Mouse (Mus musculus) intestine, embryonic 15.5 days (tissue): ENCODE results near the gene Slc50a1. TPM values are rescaled to one million over a fixed set of nuclear protein-coding genes. Genes with fewer than 3 reads are reported as not detected.
A peak's percentile ranks its signal among the peaks of the same experiment; 100 is the strongest.

Experiments
- ATAC-seq: fragments of 200-750 bp; cut with Nextera tagmentation; 2 replicates; pipeline ENCODE4 v1.8.0; 2017; ENCODE audit warnings: moderate TSS enrichment, moderate library complexity
- H3K27ac ChIP-seq: fragments of 300-500 bp; sonication (generic); 2 replicates; pipeline ENCODE4 v1.5.1; 2015; ENCODE audit warnings: mild to moderate bottlenecking, inconsistent platforms
- H3K27me3 ChIP-seq: fragments of 300-500 bp; sonication (generic); replicated peaks from 2 replicates; pipeline ENCODE4 v1.6.1; 2015; ENCODE audit warnings: inconsistent platforms
- H3K36me3 ChIP-seq: fragments of 300-500 bp; sonication (generic); 2 replicates; pipeline ENCODE4 v1.6.1; 2015; ENCODE audit warnings: inconsistent platforms
- H3K4me1 ChIP-seq: fragments of 300-500 bp; sonication (generic); replicated peaks from 2 replicates; pipeline ENCODE4 v1.6.1; 2015; ENCODE audit warnings: inconsistent platforms
- H3K4me2 ChIP-seq: fragments of 300-500 bp; sonication (generic); replicated peaks from 2 replicates; pipeline ENCODE4 v1.6.1; 2015; ENCODE audit warnings: mild to moderate bottlenecking, inconsistent platforms
- H3K4me3 ChIP-seq: fragments of 300-500 bp; sonication (generic); replicated peaks from 2 replicates; pipeline ENCODE4 v1.5.1; 2015; ENCODE audit warnings: inconsistent platforms
- H3K9ac ChIP-seq: fragments of 300-500 bp; sonication (generic); 2 replicates; pipeline ENCODE4 v1.6.1; 2015; ENCODE audit warnings: inconsistent platforms
- H3K9me3 ChIP-seq: fragments of 300-500 bp; sonication (generic); 2 replicates; pipeline ENCODE4 v1.6.1; 2016; ENCODE audit warnings: inconsistent platforms
- WGBS: fragments of 180-500 bp; shearing (Covaris S2); methylation state at CpG from one replicate; pipeline ENCODE4 v1.1.7; 2015; 5-methylcytosine and 5-hydroxymethylcytosine counted together
- polyA plus RNA-seq: library from polyadenylated mRNA; unstranded; fragments of >200 nt; fragmentation: Nextera tagmentation; extraction: Ambion mirVana; gene quantifications from 2 replicates; pipeline ENCODE4 v1.2.1, GENCODE M21; 2015

Gene Slc50a1
- polyA plus RNA-seq: 60.6 and 63.9 TPM in 2 replicates

DNA sequence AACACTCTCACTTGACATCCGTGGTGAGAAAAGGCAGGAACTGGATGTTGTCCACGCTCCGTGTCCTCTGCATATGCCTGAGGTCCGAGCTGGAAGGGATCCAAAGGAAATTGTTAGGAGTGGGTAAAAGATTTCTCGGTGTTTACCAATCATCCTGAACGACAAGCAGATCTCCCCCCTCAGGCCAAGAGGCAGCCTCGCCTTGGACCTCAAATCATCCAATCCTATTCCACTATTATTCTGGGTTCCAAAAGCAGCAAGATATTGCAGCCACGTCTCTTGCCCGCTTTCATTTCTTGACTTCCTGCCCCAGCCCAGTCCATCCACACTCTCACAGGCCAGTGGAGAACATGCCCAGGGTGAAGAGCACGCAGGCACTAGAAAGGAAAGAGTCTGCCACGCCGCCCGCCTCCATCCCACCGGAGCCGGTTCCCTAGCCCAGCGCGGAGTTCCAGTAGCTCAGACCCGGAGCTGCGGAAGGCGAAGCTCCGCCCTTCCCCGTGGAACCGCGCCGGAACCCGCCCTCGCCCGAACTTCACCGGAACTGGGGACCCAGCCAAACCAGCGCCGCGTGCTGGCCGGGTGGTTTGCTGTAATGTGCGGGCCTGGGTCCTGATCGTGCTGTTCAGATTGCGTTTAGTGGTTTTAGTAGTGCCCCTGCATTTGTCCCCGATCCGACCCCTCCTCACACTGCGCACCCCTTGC, at the start of gene Slc50a1:
Gene Slc50a1, minus strand, starts transcription at position 520 of the 705 bp plus-strand sequence.
- peak within 1 kb of the TSS; percentile 57 for H3K4me3 ChIP-seq
- peak within 1 kb of the TSS; percentile 83 for H3K4me2 ChIP-seq
- H3K9me3 ChIP-seq: no peaks in the 10 kb centered on the region
- 3% methylated on average over 39 of the region's 39 CpGs for WGBS
- H3K27me3 ChIP-seq: no peaks in the 10 kb centered on the region
- H3K36me3 ChIP-seq: peaks cover 12% of the 10 kb centered on the region
- H3K27ac ChIP-seq: peak within 1 kb of the TSS; percentile 77
- H3K9ac ChIP-seq: peak within 1 kb of the TSS; percentile 75
- peak; percentile 68 for ATAC-seq
- H3K4me1 ChIP-seq: peaks cover 32% of the 10 kb centered on the region

DNA sequence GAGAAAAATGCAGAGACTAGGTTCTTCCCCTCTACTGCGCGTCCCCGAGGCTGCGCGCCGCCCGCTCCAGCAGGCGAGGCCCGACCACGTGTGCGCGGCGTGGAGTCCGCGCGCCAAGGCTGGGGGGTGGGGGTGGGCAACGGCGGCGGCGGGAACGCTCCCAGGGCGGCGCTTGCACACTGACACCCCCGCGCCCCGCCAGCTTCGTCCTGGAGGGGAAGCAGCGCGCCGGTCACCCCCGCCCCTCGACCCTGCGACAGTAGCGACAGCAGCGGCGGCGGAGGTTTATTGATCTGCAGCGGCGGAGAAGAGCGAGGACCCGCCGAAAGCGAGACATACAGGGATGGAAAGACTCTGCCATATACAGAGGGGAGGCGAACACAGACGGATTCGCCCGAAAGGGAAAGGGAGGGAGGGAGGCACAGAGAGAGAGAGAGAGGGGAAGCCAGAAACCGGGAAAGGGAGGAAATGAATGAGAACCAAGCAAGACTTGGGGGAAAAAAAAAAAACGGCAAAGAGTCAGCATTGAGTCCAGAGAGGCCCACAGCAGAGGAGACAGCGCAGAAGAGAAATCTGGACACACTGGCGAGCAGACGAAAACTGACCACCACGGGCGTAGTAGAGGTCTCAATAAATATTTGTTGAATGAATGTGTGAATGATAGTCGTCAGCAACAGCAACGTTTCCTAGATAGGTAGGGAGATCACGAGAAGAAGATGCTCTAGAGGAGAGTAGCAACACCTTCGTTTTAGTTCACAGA, 49.4 kb upstream of the Slc50a1 start:
- Histone ChIP-seq H3K27me3 (peaks cover 43% of the 10 kb centered on the region), H3K36me3 (no peaks in the 10 kb centered on the region), H3K4me2 (peak overlapping the region; percentile 98), H3K27ac (no peak overlapping the region), H3K9me3 (no peaks in the 10 kb centered on the region), H3K4me3 (peak overlapping the region; percentile 61), H3K9ac (peak overlapping the region; percentile 43; the same call in 1 of the 2 replicates), H3K4me1 (peaks cover 60% of the 10 kb centered on the region)
- no peak for ATAC-seq
- WGBS: 1% methylated on average over 57 of the region's 58 CpGs

DNA sequence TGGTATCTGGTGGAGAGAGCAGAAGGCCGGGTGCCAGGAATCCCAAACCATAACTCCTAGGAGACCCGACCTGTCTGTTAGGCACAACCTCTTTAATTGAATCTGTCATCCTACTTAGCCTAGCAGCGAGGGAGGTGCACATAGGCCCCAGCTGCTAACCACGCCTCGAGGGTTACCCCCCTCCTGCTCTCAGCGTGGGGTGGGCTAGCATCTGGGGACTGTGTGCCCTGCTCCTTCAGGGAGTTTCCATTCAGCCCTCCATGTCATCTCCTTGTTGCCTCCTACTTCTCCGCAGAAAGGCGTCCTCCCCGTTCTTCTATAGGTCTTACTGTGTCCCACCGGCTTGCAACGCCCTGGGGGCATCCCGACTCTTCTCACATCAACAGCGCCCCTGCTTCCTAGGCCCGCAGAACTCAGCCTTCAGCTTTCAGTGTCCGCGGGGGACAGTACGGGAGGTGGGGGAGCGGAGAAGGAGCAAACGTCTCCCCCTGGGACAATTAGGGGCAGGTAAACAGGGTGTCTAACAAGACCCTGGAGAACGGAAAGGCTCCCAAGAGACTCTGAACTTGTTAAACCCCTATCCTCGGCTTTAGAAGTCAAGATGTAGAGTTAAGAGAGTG, 48.7 kb upstream of the Slc50a1 start:
- H3K27ac ChIP-seq: no peak overlapping the region
- H3K4me1 ChIP-seq: peaks cover 64% of the 10 kb centered on the region
- H3K4me3 ChIP-seq: peak overlapping the region; percentile 61
- no peaks in the 10 kb centered on the region for H3K36me3 ChIP-seq
- 25% methylated on average over 21 of the region's 21 CpGs for WGBS
- no peak overlapping the region for H3K9ac ChIP-seq
- H3K4me2 ChIP-seq: peak overlapping the region; percentile 98
- no peak for ATAC-seq
- no peaks in the 10 kb centered on the region for H3K9me3 ChIP-seq
- peaks cover 43% of the 10 kb centered on the region for H3K27me3 ChIP-seq

DNA sequence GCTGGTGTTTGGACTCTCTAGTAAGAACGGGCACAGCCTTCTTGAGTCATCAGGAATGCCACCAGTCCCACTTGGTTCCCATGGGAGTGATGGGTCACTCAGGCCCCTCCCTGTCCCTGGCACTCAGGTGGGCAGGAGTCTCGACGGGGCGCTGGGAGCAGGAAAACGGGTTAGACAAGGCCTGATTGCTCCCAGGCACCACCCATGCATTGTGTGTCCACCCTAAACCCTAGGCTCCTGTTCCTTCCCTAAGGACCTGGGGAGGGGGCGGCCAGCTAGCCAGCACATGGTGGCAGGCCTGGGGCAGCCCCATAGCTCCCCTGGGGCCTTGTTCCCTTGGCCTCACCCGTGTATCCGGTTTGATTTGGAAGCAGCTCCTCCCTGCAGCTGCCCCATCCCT, 47.9 kb upstream of the Slc50a1 start:
- Histone ChIP-seq H3K36me3 (no peaks in the 10 kb centered on the region), H3K27ac (no peak overlapping the region), H3K9ac (no peak overlapping the region), H3K9me3 (no peaks in the 10 kb centered on the region), H3K27me3 (peaks cover 43% of the 10 kb centered on the region), H3K4me1 (peaks cover 64% of the 10 kb centered on the region), H3K4me3 (no peak overlapping the region), H3K4me2 (no peak overlapping the region)
- WGBS: 77% methylated on average over 8 of the region's 8 CpGs
- no peak for ATAC-seq

DNA sequence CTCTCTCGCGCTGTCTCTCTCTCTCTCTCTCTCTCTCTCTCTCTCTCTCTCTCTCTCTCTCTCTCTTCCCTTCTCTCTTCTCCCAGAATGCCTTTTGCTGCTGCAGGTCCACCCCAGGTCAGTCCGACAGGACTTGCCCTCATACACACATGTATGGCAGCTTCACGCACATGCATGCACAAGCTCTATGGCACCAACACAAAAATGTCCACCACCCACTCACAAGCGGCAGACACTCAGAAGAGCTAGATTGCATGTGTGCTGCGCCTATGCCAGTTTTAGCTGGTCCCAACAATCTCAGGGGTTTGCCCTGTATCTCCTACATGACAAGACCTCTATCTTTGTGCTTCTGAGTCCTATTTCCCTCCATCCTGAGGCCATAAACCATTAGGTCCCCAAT, 46.9 kb upstream of the Slc50a1 start:
- WGBS: 66% methylated on average over 6 of the region's 6 CpGs
- H3K4me1 ChIP-seq: peaks cover 62% of the 10 kb centered on the region
- peaks cover 40% of the 10 kb centered on the region for H3K27me3 ChIP-seq

DNA sequence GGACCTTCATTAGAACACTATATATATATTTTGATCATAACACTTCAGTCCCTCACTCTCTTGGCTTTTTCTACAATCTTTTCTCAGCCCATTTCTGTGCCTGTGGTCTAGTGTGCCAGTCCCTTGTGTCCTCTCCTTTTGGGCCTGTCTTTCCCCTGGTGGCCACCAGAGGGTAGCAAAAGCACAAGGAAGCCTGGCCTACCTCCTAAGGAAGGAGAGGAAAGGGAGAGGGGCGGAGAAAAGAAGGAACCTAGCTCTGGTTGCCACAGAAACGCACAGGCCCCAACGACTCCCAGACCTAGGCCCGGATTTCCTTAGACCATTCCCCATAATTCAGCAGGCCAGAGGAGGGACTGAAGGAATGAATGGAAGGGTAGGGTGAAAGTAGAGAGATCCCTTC, 46.5 kb upstream of the Slc50a1 start:
- Histone ChIP-seq H3K27me3 (peaks cover 37% of the 10 kb centered on the region), H3K4me3 (no peak overlapping the region), H3K36me3 (no peaks in the 10 kb centered on the region), H3K4me2 (peak overlapping the region; percentile 61), H3K27ac (peak overlapping the region; percentile 17; the same call in 1 of the 2 replicates), H3K9me3 (no peaks in the 10 kb centered on the region), H3K9ac (0 out of 2 replicates have a peak overlapping the region, but pooled peaks have one; percentile 8), H3K4me1 (peaks cover 58% of the 10 kb centered on the region)
- peak; percentile 48 for ATAC-seq
- WGBS: 0% methylated on average over 4 of the region's 4 CpGs

More for the DNA sequence above, 46.9 kb upstream of the Slc50a1 start:
- Histone ChIP-seq H3K36me3 (no peaks in the 10 kb centered on the region), H3K4me3 (no peak overlapping the region), H3K9me3 (no peaks in the 10 kb centered on the region), H3K9ac (no peak overlapping the region), H3K27ac (no peak overlapping the region), H3K4me2 (peak overlapping the region; percentile 61; the same call in 1 of the 2 replicates)
- ATAC-seq: no peak

DNA sequence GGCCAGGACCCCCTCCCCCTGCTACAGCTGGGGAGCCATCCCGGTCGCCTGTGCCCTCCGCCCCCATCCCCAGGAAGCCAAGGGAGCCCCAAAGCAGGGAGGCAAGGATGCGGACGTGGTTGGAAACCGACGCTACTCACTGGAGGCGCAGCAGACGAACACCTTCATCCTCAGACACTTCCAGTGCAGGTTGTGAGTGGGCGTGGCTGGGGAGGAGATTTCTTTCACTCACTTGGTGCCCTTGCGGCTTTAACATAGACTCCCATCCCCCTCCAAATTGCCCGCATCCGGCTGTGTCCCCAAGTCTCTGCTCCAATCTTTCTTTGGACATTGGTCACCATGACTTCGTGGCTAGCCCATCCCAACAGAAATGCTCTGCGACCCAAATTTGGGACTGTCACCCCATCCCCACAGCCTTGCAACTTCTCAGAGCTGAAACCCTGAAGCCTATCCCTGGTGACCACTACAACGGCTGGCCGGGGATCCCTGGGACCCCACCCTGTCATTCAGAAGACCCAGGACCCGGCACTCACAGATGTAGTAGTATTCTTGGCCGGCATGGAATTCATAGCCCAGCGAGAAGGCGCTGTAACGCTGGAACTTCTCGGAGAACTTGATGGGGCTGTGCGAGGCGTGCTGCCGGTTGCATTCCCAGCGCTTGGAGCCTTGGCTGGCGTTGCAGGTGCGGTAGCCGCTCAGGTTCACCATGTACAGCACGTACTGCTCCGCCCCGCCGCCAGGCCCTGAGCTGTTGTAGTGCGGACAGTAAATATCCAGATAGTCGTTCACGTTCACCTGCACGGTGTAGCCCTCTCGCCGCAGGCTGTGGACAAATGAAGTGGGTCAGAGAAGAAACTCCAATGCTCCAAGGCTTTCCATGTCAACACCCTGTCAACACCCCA, 45.8 kb upstream of the Slc50a1 start:
- Histone ChIP-seq H3K27me3 (peaks cover 32% of the 10 kb centered on the region), H3K4me3 (peak overlapping the region; percentile 27), H3K27ac (peak overlapping the region; percentile 17; the same call in 1 of the 2 replicates), H3K9me3 (no peaks in the 10 kb centered on the region), H3K36me3 (no peaks in the 10 kb centered on the region), H3K9ac (peak overlapping the region; percentile 8; the same call in 1 of the 2 replicates), H3K4me2 (peak overlapping the region; percentile 61), H3K4me1 (peaks cover 51% of the 10 kb centered on the region)
- WGBS: 15% methylated on average over 39 of the region's 40 CpGs
- ATAC-seq: peak; percentile 40

DNA sequence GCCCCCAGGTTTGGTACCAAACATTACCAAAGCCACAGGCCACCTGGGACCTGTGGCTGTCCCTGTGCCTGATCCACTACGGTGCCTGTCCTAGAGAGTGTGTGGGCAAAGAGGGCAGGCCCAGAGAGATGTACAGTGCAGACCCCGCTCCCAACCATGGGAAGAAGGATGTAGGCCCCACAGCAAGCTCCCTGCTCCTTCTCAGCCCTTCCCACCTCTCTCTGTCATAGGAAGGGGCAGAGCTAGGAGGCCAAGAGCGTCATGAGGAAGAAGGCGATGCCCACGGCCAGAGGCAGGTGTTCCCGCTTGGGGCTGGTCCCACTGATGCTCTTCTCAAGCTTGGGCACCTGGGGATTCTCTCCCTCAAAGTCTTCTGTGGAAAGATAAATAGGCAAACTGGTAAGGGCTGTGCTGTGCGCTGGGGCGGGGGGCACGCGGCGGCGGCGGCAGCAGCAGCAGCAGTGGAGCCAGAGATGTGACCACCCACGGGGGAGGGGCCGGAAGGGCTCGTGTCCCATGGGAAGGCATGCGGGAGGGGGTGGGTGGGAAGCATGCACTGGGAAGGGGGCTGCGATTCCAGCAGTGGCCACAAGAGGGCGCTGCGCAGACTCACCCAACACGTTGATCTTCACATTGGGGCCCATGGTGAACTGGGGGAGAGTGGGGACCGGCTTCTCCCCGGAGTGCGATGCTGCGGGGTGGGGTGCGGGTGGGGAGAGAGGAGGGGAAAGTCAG, 45.0 kb upstream of the Slc50a1 start:
- Histone ChIP-seq H3K9me3 (no peaks in the 10 kb centered on the region), H3K4me2 (peak overlapping the region; percentile 61), H3K4me1 (peaks cover 43% of the 10 kb centered on the region), H3K27me3 (peaks cover 24% of the 10 kb centered on the region), H3K27ac (no peak overlapping the region), H3K9ac (peak overlapping the region; percentile 11; the same call in 1 of the 2 replicates), H3K4me3 (peak overlapping the region; percentile 27), H3K36me3 (no peaks in the 10 kb centered on the region)
- 6% methylated on average over 26 of the region's 26 CpGs for WGBS
- ATAC-seq: peak; percentile 35

DNA sequence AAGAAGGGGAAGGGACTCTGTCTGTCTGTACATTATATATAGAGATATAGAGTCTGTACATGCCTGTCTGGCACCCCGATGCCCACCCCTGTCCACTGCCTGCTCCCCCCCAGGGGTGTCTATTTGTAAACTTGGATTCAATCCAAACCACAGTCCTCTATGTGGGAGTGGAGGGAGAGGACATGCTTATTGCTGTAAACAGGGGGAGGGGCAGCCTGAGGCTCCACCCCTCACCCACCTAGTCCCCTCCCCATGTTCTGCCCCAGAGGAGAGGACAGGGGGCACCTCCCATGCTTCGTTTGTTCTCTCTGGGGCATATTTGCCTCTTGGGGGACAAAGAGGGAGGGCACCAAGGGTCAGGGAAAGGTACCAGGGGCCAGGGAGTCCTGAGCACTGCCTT, 44.4 kb upstream of the Slc50a1 start:
- 48% methylated on average over 2 of the region's 2 CpGs for WGBS
- no peak overlapping the region; the same call in 1 of the 2 replicates for H3K9ac ChIP-seq
- no peak for ATAC-seq
- H3K27ac ChIP-seq: no peak overlapping the region
- peaks cover 20% of the 10 kb centered on the region for H3K27me3 ChIP-seq
- peaks cover 37% of the 10 kb centered on the region for H3K4me1 ChIP-seq
- H3K4me3 ChIP-seq: no peak overlapping the region
- H3K4me2 ChIP-seq: peak overlapping the region; percentile 61
- H3K9me3 ChIP-seq: no peaks in the 10 kb centered on the region
- no peaks in the 10 kb centered on the region for H3K36me3 ChIP-seq

DNA sequence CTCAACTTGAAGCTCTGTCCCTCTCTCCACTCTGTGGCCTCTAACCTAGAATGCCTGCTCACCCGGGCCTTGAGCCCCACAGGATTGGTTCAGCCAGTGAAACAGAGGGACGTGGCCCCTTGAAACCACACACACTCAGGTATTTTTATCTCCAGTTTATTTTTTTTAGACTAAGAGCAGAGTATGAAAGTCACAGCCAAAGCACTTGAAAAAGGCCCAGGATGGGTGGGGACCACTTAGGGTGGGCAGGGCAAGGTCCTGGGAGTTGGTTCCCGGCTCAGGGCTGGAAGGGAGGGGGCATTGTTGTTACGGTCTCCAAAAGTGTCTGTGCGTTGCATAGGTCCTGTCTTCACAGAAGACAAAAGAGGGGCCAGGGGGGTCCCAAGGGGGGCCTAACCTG, 44.0 kb upstream of the Slc50a1 start:
- no peak for ATAC-seq
- Histone ChIP-seq H3K27me3 (peaks cover 17% of the 10 kb centered on the region), H3K4me3 (no peak overlapping the region), H3K4me1 (peaks cover 33% of the 10 kb centered on the region), H3K27ac (no peak overlapping the region), H3K4me2 (no peak overlapping the region), H3K9ac (no peak overlapping the region), H3K9me3 (no peaks in the 10 kb centered on the region), H3K36me3 (no peaks in the 10 kb centered on the region)
- 61% methylated on average over 5 of the region's 5 CpGs for WGBS

DNA sequence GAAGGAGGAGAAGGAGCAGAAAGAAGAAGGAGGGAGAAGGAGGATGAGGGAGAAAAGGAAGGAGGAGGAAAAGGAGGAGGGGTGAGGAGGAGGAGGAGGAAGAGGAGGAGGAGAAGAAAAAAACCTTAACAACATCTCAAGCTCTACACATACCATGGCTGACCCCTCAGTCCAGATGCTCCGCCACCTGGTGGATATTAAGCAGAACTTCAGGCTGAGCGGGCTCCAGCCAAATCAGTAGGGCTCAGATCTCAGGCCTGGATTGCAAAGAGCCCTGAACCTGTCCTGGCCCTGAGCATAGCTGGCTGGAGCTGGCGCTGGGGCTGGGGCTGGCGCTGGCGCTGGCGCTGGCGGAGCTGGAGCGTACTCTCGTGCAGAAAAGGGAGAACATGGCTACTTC, 37.7 kb upstream of the Slc50a1 start:
- Histone ChIP-seq H3K4me3 (no peak overlapping the region), H3K9me3 (no peaks in the 10 kb centered on the region), H3K9ac (no peak overlapping the region), H3K27me3 (no peaks in the 10 kb centered on the region), H3K4me1 (peaks cover 8% of the 10 kb centered on the region), H3K36me3 (no peaks in the 10 kb centered on the region), H3K4me2 (no peak overlapping the region), H3K27ac (no peak overlapping the region)
- peak; percentile 67; the same call in 1 of the 2 replicates for ATAC-seq
- WGBS: 5% methylated on average over 9 of the region's 9 CpGs
